Mouse (Mus musculus): ENCODE measurements around the gene Snx32. TPM values are rescaled to one million over a fixed set of nuclear protein-coding genes. Genes with fewer than 3 reads are reported as not detected.

Snx32 gene
- polyA plus RNA-seq, 1 experiment from 2014 or later: 17.9 TPM

DNA sequence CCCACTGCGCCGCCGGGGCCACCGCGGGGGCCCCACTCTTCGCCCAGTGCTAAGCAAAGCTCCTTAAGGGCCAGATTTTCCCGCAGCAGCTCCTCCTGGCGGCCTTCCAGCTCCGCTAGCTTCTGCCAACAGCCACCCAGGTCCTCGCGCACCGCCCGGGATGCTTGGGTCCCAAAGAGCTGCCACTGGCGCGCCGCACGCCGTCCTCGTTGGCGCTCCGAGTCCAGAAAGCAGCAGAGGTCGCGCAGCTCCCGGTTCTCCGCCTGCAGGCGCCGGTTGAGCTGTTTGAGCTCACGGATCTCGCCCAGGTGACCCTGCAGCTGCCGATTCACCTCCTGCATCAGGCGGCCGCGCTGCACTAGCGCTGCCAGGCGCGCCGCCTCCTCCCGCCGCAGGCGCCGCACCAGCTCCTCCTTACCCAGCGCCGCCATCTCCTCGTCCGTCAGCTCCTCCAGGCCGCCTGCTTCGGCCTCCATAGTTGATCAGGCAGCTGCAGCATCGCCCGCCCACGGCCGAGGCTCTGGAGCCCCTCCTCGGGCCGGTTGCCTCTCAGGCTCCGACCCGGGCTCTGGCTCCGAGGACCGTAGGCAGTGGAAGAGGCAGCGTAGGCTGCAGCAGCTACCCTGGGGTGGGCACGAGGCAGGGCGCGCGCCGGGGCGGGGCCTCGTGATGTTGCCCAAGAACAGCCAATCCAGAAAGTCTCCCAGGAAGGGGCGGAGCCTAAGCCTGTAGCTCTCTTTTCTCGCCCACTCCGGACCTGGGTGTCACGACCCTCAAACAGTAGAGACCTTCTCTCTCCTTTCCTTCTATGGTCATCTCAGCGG is 53.2 kb downstream of the Snx32 start:
- H3K4me2 ChIP-seq: peak overlapping the region; percentile 100
- no peaks in the 10 kb centered on the region for H3K36me3 ChIP-seq (ENCODE audit: control insufficient read depth, insufficient read depth, low read length)
- H3K9ac ChIP-seq (ENCODE audit: low read length): peak overlapping the region; percentile 87
- H3K9me3 ChIP-seq (ENCODE audit: control insufficient read depth, low read length): no peaks in the 10 kb centered on the region
- H3K4me1 ChIP-seq (ENCODE audit: control insufficient read depth, insufficient read depth, low read length): peaks cover 32% of the 10 kb centered on the region
- H3K4me3 ChIP-seq (ENCODE audit: low read depth, low read length): peak overlapping the region; percentile 75
- 0 out of 2 replicates have a peak, but pooled peaks cover 3% of the 10 kb centered on the region for H3K27me3 ChIP-seq (ENCODE audit: control insufficient read depth, insufficient read depth, low read length)
- H3K27ac ChIP-seq (ENCODE audit: low read depth, low read length): peak overlapping the region; percentile 89
- under 1% methylated on average over 69 of the region's 70 CpGs for WGBS
- DNase-seq (ENCODE audit: low spot score, missing footprints) (peak; percentile 99), ATAC-seq (ENCODE audit: low FRiP score) (peak; percentile 92)

DNA sequence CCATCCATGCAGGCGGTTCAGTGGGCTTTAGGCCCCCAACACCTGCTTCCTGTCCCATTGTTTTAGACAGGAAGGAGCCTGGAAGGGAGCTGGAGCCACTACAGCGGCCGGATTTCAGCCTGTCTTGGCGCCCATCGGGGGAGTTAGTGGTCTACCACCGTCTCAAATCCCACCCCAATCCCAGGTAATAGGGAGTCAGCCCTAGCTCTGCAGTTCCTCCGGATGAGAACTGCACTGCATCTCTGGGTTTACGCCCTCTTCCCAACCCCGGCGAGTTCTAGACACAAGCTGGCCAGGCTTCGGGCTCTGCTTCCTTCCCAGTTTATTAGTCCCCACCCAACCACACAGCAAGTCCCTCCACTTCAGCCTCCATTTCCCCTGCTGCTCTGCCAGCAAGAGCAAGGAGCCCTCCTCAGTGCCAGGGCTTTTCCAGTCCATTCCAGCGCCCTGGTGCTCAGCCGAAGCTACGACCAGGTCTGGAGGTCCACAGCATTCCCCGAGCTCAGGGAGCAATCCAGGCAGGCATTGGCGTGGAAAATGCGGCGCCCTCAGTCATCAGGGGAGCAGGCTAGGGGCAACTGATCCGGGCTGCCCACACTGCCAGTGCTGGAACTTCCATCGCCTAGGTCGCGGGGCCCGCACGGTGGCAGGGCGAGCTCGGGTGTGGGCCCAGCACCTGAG is 54.0 kb downstream of the Snx32 start:
- Histone ChIP-seq H3K27me3 (ENCODE audit: control insufficient read depth, insufficient read depth, low read length) (0 out of 2 replicates have a peak, but pooled peaks cover 3% of the 10 kb centered on the region), H3K9me3 (ENCODE audit: control insufficient read depth, low read length) (no peaks in the 10 kb centered on the region), H3K27ac (ENCODE audit: low read depth, low read length) (peak overlapping the region; percentile 89), H3K9ac (ENCODE audit: low read length) (peak overlapping the region; percentile 87), H3K4me2 (peak overlapping the region; percentile 100), H3K36me3 (ENCODE audit: control insufficient read depth, insufficient read depth, low read length) (no peaks in the 10 kb centered on the region), H3K4me1 (ENCODE audit: control insufficient read depth, insufficient read depth, low read length) (peaks cover 31% of the 10 kb centered on the region), H3K4me3 (ENCODE audit: low read depth, low read length) (peak overlapping the region; percentile 75)
- ATAC-seq (ENCODE audit: low FRiP score) (no peak), DNase-seq (ENCODE audit: low spot score, missing footprints) (peak; percentile 93)
- WGBS: 6% methylated on average over 26 of the region's 26 CpGs

DNA sequence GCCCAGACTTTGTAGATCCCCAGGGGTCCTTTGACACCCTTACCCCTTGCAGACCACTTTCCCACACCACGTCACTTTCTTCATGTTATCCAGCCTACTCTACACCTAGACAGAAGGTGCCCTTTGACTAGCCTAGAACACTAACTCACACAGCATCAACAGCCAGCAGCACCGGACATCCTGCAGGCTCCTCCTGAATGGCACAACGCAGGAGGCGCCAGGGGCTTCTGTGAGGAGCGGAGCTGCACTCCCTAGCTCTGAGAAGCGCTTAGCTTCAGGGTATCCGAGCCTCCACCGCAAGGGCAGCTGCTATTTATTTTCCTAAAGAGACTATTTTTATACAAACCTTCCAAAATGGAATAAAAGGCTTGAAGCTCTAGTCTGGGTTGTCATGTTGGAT is 54.8 kb downstream of the Snx32 start:
- no peak overlapping the region for H3K27ac ChIP-seq (ENCODE audit: low read depth, low read length)
- H3K9me3 ChIP-seq (ENCODE audit: control insufficient read depth, low read length): no peaks in the 10 kb centered on the region
- peaks cover 26% of the 10 kb centered on the region for H3K4me1 ChIP-seq (ENCODE audit: control insufficient read depth, insufficient read depth, low read length)
- 0 out of 2 replicates have a peak, but pooled peaks cover 3% of the 10 kb centered on the region for H3K27me3 ChIP-seq (ENCODE audit: control insufficient read depth, insufficient read depth, low read length)
- peak overlapping the region; percentile 100 for H3K4me2 ChIP-seq
- 64% methylated on average over 8 of the region's 8 CpGs for WGBS
- ATAC-seq (ENCODE audit: low FRiP score) (no peak), DNase-seq (ENCODE audit: low spot score, missing footprints) (no peak)
- no peak overlapping the region for H3K9ac ChIP-seq (ENCODE audit: low read length)
- H3K36me3 ChIP-seq (ENCODE audit: control insufficient read depth, insufficient read depth, low read length): no peaks in the 10 kb centered on the region
- peak overlapping the region; percentile 75; the same call in 1 of the 2 replicates for H3K4me3 ChIP-seq (ENCODE audit: low read depth, low read length)

DNA sequence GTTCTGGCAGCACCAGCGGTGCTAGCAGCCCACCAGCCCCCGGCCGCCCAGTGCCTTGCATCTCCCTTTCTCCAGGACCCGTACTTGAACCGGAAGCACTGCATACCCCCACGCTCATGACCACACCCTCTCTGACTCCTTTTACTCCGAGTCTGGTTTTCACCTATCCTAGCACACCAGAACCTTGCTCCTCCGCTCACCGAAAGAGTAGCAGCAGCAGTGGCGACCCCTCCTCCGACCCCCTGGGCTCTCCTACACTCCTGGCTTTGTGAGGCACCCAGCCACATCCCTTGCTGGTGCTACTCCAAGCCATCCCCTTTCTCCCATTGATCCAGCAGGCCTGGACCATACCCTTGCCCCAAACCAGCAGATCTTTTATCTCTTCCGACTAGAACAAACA is 55.3 kb downstream of the Snx32 start:
- no peak for DNase-seq (ENCODE audit: low spot score, missing footprints)
- Histone ChIP-seq H3K4me3 (ENCODE audit: low read depth, low read length) (no peak overlapping the region), H3K9ac (ENCODE audit: low read length) (no peak overlapping the region)

DNA sequence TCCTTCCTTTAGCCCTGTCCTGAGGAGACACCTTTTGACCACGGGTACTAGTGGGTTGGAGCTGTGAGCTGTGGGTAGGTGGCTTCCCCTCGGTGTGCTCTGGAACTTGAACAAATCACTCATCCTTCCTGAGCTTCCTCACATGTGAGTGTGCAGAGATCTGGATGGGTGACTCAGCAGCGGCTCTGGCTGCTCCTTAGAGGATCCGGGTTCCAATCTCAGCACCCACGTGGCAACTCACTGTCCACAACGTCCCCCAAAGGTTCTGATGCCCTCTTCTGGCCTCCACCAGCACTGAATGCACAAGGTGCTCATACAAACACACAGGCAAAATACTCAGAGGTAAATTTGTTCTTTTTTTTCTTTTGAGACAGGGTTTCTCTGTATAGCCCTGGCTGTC is 58.6 kb downstream of the Snx32 start:
- H3K36me3 ChIP-seq (ENCODE audit: control insufficient read depth, insufficient read depth, low read length): no peaks in the 10 kb centered on the region
- ATAC-seq (ENCODE audit: low FRiP score): no peak
- H3K27me3 ChIP-seq (ENCODE audit: control insufficient read depth, insufficient read depth, low read length): peaks cover 35% of the 10 kb centered on the region
- no peaks in the 10 kb centered on the region for H3K9me3 ChIP-seq (ENCODE audit: control insufficient read depth, low read length)
- H3K9ac ChIP-seq (ENCODE audit: low read length): no peak overlapping the region
- no peak overlapping the region for H3K27ac ChIP-seq (ENCODE audit: low read depth, low read length)
- DNase-seq (ENCODE audit: low spot score, missing footprints): no peak
- WGBS: 80% methylated on average over 6 of the region's 6 CpGs
- H3K4me2 ChIP-seq: no peak overlapping the region
- no peak overlapping the region for H3K4me3 ChIP-seq (ENCODE audit: low read depth, low read length)
- H3K4me1 ChIP-seq (ENCODE audit: control insufficient read depth, insufficient read depth, low read length): peaks cover 29% of the 10 kb centered on the region

More for the DNA sequence above, 55.3 kb downstream of the Snx32 start:
- 76% methylated on average over 12 of the region's 12 CpGs for WGBS
- Histone ChIP-seq H3K4me2 (peak overlapping the region; percentile 100; the same call in 1 of the 2 replicates), H3K36me3 (ENCODE audit: control insufficient read depth, insufficient read depth, low read length) (no peaks in the 10 kb centered on the region), H3K27me3 (ENCODE audit: control insufficient read depth, insufficient read depth, low read length) (peaks cover 4% of the 10 kb centered on the region; the same call in 1 of the 2 replicates), H3K27ac (ENCODE audit: low read depth, low read length) (no peak overlapping the region), H3K4me1 (ENCODE audit: control insufficient read depth, insufficient read depth, low read length) (peaks cover 24% of the 10 kb centered on the region), H3K9me3 (ENCODE audit: control insufficient read depth, low read length) (no peaks in the 10 kb centered on the region)
- ATAC-seq (ENCODE audit: low FRiP score): no peak

DNA sequence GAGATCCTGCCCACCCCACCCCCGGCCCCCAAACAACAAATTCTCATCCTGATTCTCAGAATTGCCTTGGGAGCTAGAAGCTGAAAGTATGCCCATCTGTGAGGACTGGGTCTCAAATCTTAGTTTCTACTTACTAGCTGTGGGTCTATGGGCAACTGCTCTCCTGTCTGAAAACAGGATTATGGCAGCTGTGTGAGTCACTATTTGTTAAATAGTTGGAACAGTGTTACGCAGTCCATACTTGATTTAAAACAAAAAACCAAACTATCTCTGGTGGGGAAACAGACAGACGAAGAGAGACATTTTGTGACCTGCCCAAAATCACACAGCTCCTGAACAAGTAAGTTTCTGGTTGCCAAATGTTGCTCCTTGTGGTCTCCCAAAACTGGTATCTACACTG is 60.7 kb downstream of the Snx32 start:
- Histone ChIP-seq H3K27me3 (ENCODE audit: control insufficient read depth, insufficient read depth, low read length) (peaks cover 44% of the 10 kb centered on the region), H3K27ac (ENCODE audit: low read depth, low read length) (no peak overlapping the region), H3K4me2 (no peak overlapping the region), H3K4me1 (ENCODE audit: control insufficient read depth, insufficient read depth, low read length) (peaks cover 12% of the 10 kb centered on the region), H3K9me3 (ENCODE audit: control insufficient read depth, low read length) (no peaks in the 10 kb centered on the region), H3K9ac (ENCODE audit: low read length) (no peak overlapping the region), H3K36me3 (ENCODE audit: control insufficient read depth, insufficient read depth, low read length) (no peaks in the 10 kb centered on the region), H3K4me3 (ENCODE audit: low read depth, low read length) (no peak overlapping the region)
- 84% methylated on average over 3 of the region's 3 CpGs for WGBS
- ATAC-seq (ENCODE audit: low FRiP score) (no peak), DNase-seq (ENCODE audit: low spot score, missing footprints) (no peak)

DNA sequence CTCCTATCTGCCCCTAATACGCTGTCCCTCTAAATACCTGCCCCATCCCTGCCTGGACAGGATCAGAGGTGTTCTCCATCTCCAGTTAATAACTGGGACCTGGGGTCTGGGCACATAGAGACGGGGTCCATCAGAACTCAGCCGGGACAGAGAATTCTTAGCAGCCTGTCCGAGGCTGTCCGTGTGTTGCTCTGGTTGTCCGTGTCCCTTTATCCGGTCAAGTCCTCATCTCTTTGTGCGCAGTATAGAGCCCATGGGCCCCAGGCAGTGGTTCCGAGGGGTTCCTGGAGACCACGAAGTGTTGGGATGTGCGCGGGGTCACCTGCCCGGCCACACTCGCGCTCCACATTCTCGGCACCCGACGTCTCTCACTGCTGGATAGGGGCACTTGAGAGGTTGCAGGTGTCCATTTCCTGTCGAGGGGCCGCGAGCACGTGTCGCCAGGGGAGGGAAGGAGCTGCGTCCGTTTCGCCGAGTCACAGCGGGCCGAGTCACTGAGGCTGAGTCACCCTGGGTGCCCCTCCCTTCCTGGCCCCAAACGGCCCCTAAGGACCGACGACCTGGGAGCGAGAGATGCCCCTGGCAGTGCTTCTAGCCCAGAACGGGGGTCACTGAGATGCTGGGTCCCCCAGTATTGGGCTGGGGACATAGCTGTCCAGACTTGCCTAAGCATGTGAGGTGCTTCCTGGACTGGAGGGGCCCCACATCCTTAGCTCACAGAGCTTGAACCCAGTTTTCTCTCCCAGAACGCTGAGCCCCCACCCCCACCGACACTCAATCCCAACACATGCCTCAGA is 61.8 kb downstream of the Snx32 start:
- Histone ChIP-seq H3K9me3 (ENCODE audit: control insufficient read depth, low read length) (no peaks in the 10 kb centered on the region), H3K27ac (ENCODE audit: low read depth, low read length) (no peak overlapping the region), H3K4me3 (ENCODE audit: low read depth, low read length) (peak overlapping the region; percentile 50), H3K9ac (ENCODE audit: low read length) (no peak overlapping the region), H3K27me3 (ENCODE audit: control insufficient read depth, insufficient read depth, low read length) (peaks cover 44% of the 10 kb centered on the region), H3K4me2 (peak overlapping the region; percentile 91; the same call in 1 of the 2 replicates), H3K36me3 (ENCODE audit: control insufficient read depth, insufficient read depth, low read length) (no peaks in the 10 kb centered on the region), H3K4me1 (ENCODE audit: control insufficient read depth, insufficient read depth, low read length) (peaks cover 12% of the 10 kb centered on the region)
- WGBS: 9% methylated on average over 36 of the region's 36 CpGs
- DNase-seq (ENCODE audit: low spot score, missing footprints) (peak; percentile 93), ATAC-seq (ENCODE audit: low FRiP score) (no peak)

DNA sequence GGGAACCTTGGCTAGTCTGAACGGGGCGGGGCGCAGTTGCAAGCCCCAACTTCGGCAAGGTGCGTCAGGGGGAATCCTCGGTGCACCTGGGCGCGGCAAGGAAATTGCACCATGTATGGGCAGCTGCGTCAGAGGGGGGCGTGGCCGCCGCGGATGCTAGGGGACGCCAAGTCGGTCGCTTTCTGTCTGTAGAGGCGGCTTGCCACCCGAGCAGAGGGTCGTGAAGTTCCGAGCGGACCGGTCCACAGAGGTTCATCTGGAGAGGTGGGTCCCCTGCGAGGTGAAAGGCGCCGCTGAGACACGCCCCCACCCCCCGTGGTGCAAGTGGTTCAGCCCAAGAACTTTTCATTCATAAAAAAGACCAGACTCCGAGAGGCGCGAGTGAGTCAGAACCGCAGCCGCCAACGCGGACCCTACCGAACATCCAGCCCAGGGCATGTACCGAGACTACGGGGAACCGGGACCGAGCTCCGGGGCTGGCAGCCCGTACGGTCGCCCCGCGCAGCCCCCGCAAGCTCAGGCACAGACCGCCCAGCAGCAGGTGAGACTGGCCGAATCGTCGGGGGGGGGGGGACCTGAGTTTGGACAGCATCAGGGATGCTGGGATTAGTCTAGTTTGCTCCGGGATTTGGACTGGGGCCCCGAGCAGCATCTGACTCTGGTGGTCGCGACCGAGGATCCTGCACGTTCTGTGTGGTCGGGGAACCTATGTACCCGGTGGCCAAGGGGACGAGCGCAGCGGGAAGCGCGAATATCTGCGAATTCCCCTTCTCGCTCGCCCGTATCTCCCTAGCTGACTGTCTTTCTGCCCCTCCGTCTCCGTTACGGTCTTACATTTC is 62.6 kb downstream of the Snx32 start, which contains the start of gene Fosl1:
Gene Fosl1, plus strand, starts transcription at position 33 of the 839 bp plus-strand sequence.
- Histone ChIP-seq H3K27me3 (ENCODE audit: control insufficient read depth, insufficient read depth, low read length) (peaks cover 44% of the 10 kb centered on the region), H3K4me3 (ENCODE audit: low read depth, low read length) (peak within 1 kb of the TSS; percentile 50), H3K4me2 (peak within 1 kb of the TSS; percentile 91), H3K27ac (ENCODE audit: low read depth, low read length) (no peak within 1 kb of the TSS), H3K4me1 (ENCODE audit: control insufficient read depth, insufficient read depth, low read length) (peaks cover 12% of the 10 kb centered on the region), H3K36me3 (ENCODE audit: control insufficient read depth, insufficient read depth, low read length) (no peaks in the 10 kb centered on the region), H3K9ac (ENCODE audit: low read length) (peak within 1 kb of the TSS; percentile 48), H3K9me3 (ENCODE audit: control insufficient read depth, low read length) (no peaks in the 10 kb centered on the region)
- peak; percentile 94 for DNase-seq (ENCODE audit: low spot score, missing footprints)
- peak; percentile 58 for ATAC-seq (ENCODE audit: low FRiP score)
- WGBS: under 1% methylated on average over 67 of the region's 70 CpGs
